Mouse (Mus musculus) neural tube, embryonic 13.5 days (tissue): Measurements from ENCODE around the gene Selenov. TPM values are rescaled to one million over a fixed set of nuclear protein-coding genes. Genes with fewer than 3 reads are reported as not detected.
"Not testable (repeated sequence)": the region's sequence is repeated elsewhere in the genome, so short reads cannot be mapped to it uniquely, and the experiment has no call there.

Experiments
- ATAC-seq: fragments of 200-750 bp; cut with Nextera tagmentation; 2 replicates; pipeline ENCODE4 v1.8.0; 2017; ENCODE audit warnings: low read depth, mild to moderate bottlenecking, moderate TSS enrichment, moderate library complexity
- H3K27ac ChIP-seq: fragments of 300-500 bp; sonication (generic); replicated peaks from 2 replicates; pipeline ENCODE4 v1.5.1; 2015; ENCODE audit warnings: moderate library complexity, mild to moderate bottlenecking, inconsistent platforms
- H3K27me3 ChIP-seq: fragments of 300-500 bp; sonication (generic); 2 replicates; pipeline ENCODE4 v1.6.1; 2015; ENCODE audit warnings: mild to moderate bottlenecking, inconsistent platforms
- H3K36me3 ChIP-seq: fragments of 300-500 bp; sonication (generic); 2 replicates; pipeline ENCODE4 v1.6.1; 2015; ENCODE audit warnings: mild to moderate bottlenecking, inconsistent platforms
- H3K4me1 ChIP-seq: fragments of 300-500 bp; sonication (generic); replicated peaks from 2 replicates; pipeline ENCODE4 v1.6.1; 2015; ENCODE audit warnings: inconsistent platforms
- H3K4me2 ChIP-seq: fragments of 300-500 bp; sonication (generic); 2 replicates; pipeline ENCODE4 v1.6.1; 2015; ENCODE audit warnings: inconsistent platforms, mild to moderate bottlenecking, moderate library complexity
- H3K4me3 ChIP-seq: fragments of 300-500 bp; sonication (generic); 2 replicates; pipeline ENCODE4 v1.5.1; 2015; ENCODE audit warnings: mild to moderate bottlenecking, inconsistent platforms
- H3K9ac ChIP-seq: fragments of 300-500 bp; sonication (generic); 2 replicates; pipeline ENCODE4 v1.6.1; 2015; ENCODE audit warnings: moderate library complexity, mild to moderate bottlenecking, inconsistent platforms
- H3K9me3 ChIP-seq: fragments of 300-500 bp; sonication (generic); 2 replicates; pipeline ENCODE4 v1.6.1; 2016; ENCODE audit warnings: inconsistent platforms
- WGBS: fragments of 180-500 bp; shearing (Covaris S2); methylation state at CpG from one replicate; pipeline ENCODE4 v1.1.7; 2015; 5-methylcytosine and 5-hydroxymethylcytosine counted together
- polyA plus RNA-seq: library from polyadenylated mRNA; unstranded; fragments of >200 nt; fragmentation: Nextera tagmentation; extraction: Ambion mirVana; gene quantifications from 2 replicates; pipeline ENCODE4 v1.2.1, GENCODE M21; 2015

Gene Selenov
- polyA plus RNA-seq, 1 experiment from 2014 or later, result 0.50 TPM

- no peak for ATAC-seq
- WGBS, result 92% methylated on average over 17 of the region's 17 CpGs
- no peak overlapping the region for H3K9ac ChIP-seq
Observed at GRCm38 (mm10) chr7:28251976-28252375, 39.0 kb downstream of the Selenov start.

GRCm38 (mm10) chr7:28248957-28249356 lies 42.0 kb downstream of the Selenov start:
- ATAC-seq, result no peak
- WGBS, result 92% methylated on average over 3 of the region's 3 CpGs

More at GRCm38 (mm10) chr7:28251976-28252375, 39.0 kb downstream of the Selenov start:
- Histone ChIP-seq H3K27ac (no peak overlapping the region), H3K9me3 (peaks cover 5% of the 10 kb centered on the region; the same call in 1 of the 2 replicates), H3K4me1 (no peaks in the 10 kb centered on the region), H3K4me2 (no peak overlapping the region), H3K27me3 (no peaks in the 10 kb centered on the region), H3K36me3 (no peaks in the 10 kb centered on the region), H3K4me3 (no peak overlapping the region)

GRCm38 (mm10) chr7:28243943-28244342 lies 47.0 kb downstream of the Selenov start:
- not testable (repeated sequence) for H3K27me3 ChIP-seq, ATAC-seq, H3K9ac ChIP-seq, H3K9me3 ChIP-seq, H3K36me3 ChIP-seq, H3K4me3 ChIP-seq, H3K27ac ChIP-seq, H3K4me1 ChIP-seq, H3K4me2 ChIP-seq
- WGBS, result 79% methylated on average over 2 of the region's 2 CpGs

More at GRCm38 (mm10) chr7:28248957-28249356, 42.0 kb downstream of the Selenov start:
- H3K4me3 ChIP-seq, result no peak overlapping the region
- H3K27ac ChIP-seq, result no peak overlapping the region
- no peak overlapping the region for H3K4me2 ChIP-seq
- H3K9me3 ChIP-seq, result peaks cover 5% of the 10 kb centered on the region; the same call in 1 of the 2 replicates
- no peaks in the 10 kb centered on the region for H3K4me1 ChIP-seq
- no peak overlapping the region for H3K9ac ChIP-seq
- no peaks in the 10 kb centered on the region for H3K27me3 ChIP-seq
- H3K36me3 ChIP-seq, result no peaks in the 10 kb centered on the region

Other genes with a start within 250 kb of the Selenov start
- gene Psmc4, start 241.1 kb downstream of the Selenov start, polyA plus RNA-seq, result 292 and 295 TPM in 2 replicates
- 0.14 TPM in 1 of 2 replicates, not detected in the other for gene Fcgbp, start 219.9 kb downstream of the Selenov start, polyA plus RNA-seq
- 0.06 and 0.07 TPM in 2 replicates for gene 9530053A07Rik, start 161.7 kb downstream of the Selenov start, polyA plus RNA-seq
- 81.3 and 97.9 TPM in 2 replicates for gene Fbl, start 121.5 kb downstream of the Selenov start, polyA plus RNA-seq
- 15.6 and 16.0 TPM in 2 replicates for gene Dyrk1b, start 111.7 kb downstream of the Selenov start, polyA plus RNA-seq
- gene Eid2, start 23.3 kb downstream of the Selenov start, polyA plus RNA-seq, result 7.0 and 13.5 TPM in 2 replicates
- gene Eid2b, start 13.4 kb downstream of the Selenov start, polyA plus RNA-seq, result 37.2 and 38.2 TPM in 2 replicates
- 31.1 and 31.6 TPM in 2 replicates for gene Dll3, start 11.1 kb upstream of the Selenov start, polyA plus RNA-seq
- 125 and 131 TPM in 2 replicates for gene Timm50, start 20.9 kb upstream of the Selenov start, polyA plus RNA-seq
- 92.1 and 94.1 TPM in 2 replicates for gene Supt5, start 47.6 kb upstream of the Selenov start, polyA plus RNA-seq
- 533 and 537 TPM in 2 replicates for gene Rps16, start 59.5 kb upstream of the Selenov start, polyA plus RNA-seq
- 33.8 and 35.8 TPM in 2 replicates for gene Plekhg2, start 81.4 kb upstream of the Selenov start, polyA plus RNA-seq
- gene Zfp36, start 89.1 kb upstream of the Selenov start, polyA plus RNA-seq, result 4.9 and 6.5 TPM in 2 replicates
- gene Med29, start 101.5 kb upstream of the Selenov start, polyA plus RNA-seq, result 35.7 and 45.4 TPM in 2 replicates
- gene Paf1, start 101.8 kb upstream of the Selenov start, polyA plus RNA-seq, result 99.8 and 103 TPM in 2 replicates
- 5.3 and 6.0 TPM in 2 replicates for gene Gmfg, start 146.3 kb upstream of the Selenov start, polyA plus RNA-seq
- 14.1 and 15.2 TPM in 2 replicates for gene Lrfn1, start 160.8 kb upstream of the Selenov start, polyA plus RNA-seq
- not detected in 2 replicates for gene Ifnl2, start 219.3 kb upstream of the Selenov start, polyA plus RNA-seq
- not detected in 2 replicates for gene Ifnl3, start 231.7 kb upstream of the Selenov start, polyA plus RNA-seq
- not detected in 2 replicates for gene Sycn, start 249.7 kb upstream of the Selenov start, polyA plus RNA-seq